Mouse (Mus musculus) stomach, postnatal 0 days (tissue): Measurements from ENCODE around the gene Rorb.

ENCODE experiments used
- CTCF ChIP-seq: IDR thresholded peaks from 2 replicates; pipeline ENCODE4 v1.5.1; 2016; ENCODE audit warnings: antibody characterized with exemption, low read depth, mild to moderate bottlenecking, moderate library complexity
- EP300 ChIP-seq: optimal IDR thresholded peaks from 2 replicates; pipeline ENCODE3; 2016; ENCODE audit warnings: antibody characterized with exemption

DNA sequence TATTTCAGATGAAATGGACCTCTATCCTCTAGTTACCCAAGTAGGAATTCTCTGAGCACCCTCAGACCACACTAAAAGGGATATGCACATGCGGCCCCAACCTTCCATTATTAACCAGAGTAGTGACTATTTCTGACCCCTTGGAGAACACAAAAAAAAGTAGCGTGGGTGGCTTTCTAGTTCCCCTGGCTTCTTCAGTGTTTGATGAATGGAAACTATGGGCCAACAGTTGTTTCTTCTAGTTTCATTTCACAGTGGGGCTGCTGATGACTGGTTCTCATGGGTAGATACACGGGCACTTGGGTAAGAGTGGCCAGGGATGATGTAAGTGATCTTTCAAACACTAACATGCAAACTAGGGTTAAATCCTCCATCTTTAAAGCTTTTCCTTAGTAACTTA lies 165.7 kb downstream of the Rorb start:
- TF ChIP-seq EP300 = no peak
- no peak for TF ChIP-seq CTCF
